In the genomic region with DNA sequence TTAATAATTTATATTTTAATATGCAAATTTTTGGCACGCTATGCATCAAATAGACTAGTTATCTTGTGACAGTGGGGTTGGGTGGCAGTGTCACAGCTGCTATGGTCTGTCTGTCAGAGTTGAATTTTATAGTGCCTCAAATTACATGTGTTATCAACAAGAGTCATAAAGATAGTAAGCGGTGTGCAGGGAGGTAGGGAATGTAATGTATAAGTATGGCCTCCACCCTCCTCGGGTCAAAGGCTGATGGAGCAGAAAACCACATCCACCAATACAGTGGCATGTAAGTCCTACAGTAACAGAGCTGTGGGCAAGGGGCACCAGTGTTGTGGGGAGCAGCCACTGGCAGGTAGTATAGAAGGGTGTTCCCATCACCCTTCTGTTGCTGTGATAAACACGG, we compare ENCODE assay signal across 17 mouse cellular contexts.
"Had no signal": no experiment of that assay in that cellular context is flagged by ENCODE, and none has a peak within 500 bp of the region (broad histone marks: within the 10 kb centered on the region; RNA-seq: fewer than 3 reads in every experiment).

No protein-coding gene starts in this region.

- H3K36me3 ChIP-seq: lung, embryonic 15.5 days; midbrain, embryonic 12.5 days; midbrain, embryonic 15.5 days; neural tube, embryonic 12.5 days; stomach, embryonic 15.5 days had no signal

- H3K9ac ChIP-seq: liver, postnatal 0 days; lung, embryonic 15.5 days; midbrain, embryonic 12.5 days; midbrain, embryonic 15.5 days; neural tube, embryonic 12.5 days; stomach, embryonic 15.5 days had no signal

- H3K4me3 ChIP-seq: lung, embryonic 15.5 days; megakaryocyte, embryonic 14.5 days; midbrain, embryonic 12.5 days; midbrain, embryonic 15.5 days; neural tube, embryonic 12.5 days; stomach, embryonic 15.5 days had no signal

- H3K4me2 ChIP-seq: lung, embryonic 15.5 days; midbrain, embryonic 12.5 days; midbrain, embryonic 15.5 days; neural tube, embryonic 12.5 days; stomach, embryonic 15.5 days had no signal

- ATAC-seq: liver, postnatal 0 days; lung, postnatal 0 days; midbrain, embryonic 15.5 days had no signal

- H3K9me3 ChIP-seq: lung, embryonic 15.5 days; midbrain, embryonic 12.5 days; midbrain, embryonic 15.5 days; neural tube, embryonic 12.5 days; stomach, embryonic 15.5 days had no signal

- H3K27me3 ChIP-seq: midbrain, embryonic 15.5 days; neural tube, embryonic 12.5 days; stomach, embryonic 15.5 days had no signal

- H3K4me1 ChIP-seq: lung, embryonic 15.5 days had no signal

- H3K27ac ChIP-seq: lung, embryonic 15.5 days; macrophage; midbrain, embryonic 12.5 days; midbrain, embryonic 15.5 days; neural tube, embryonic 12.5 days; stomach, embryonic 15.5 days; stomach, postnatal 0 days had no signal

- DNase-seq: liver, postnatal 0 days; lung, adult 2 months; lung, postnatal 14 days; lung, postnatal 36 days; right cerebral cortex, postnatal 14 days; thymus, adult 2 months; thymus, postnatal 25 days; thymus, postnatal 4 days had no signal
